19 mouse cellular contexts compared by ENCODE assay signal in genomic region chr1:151661684-151662439, GRCm38 (mm10).
A peak's percentile ranks its signal among the peaks of the same experiment; 100 is the strongest.
DNase-seq lines count a peak whose midpoint lies in the region; ATAC-seq and TF ChIP-seq lines count a peak whose summit lies in the region.
"Had no signal": no experiment of that assay in that cellular context is flagged by ENCODE, and none has a peak within 500 bp of the region (broad histone marks: within the 10 kb centered on the region; RNA-seq: fewer than 3 reads in every experiment).

No protein-coding gene starts in this region.

- no peak for TF ChIP-seq EP300 in heart, adult 2 months (IDR thresholded peaks at IDR 0.05; ENCODE audit: insufficient read depth, low read depth, low read length)
- peak; percentile 6 to 48; a peak in 2 of 4 replicates for TF ChIP-seq EP300 in MEL (IDR thresholded peaks at IDR 0.05; ENCODE audit: low read depth in 1 of 2, low read length in 2 of 2)

- H3K4me1 ChIP-seq in heart, adult 2 months (ENCODE audit: control insufficient read depth, insufficient read depth, low read length) = peaks cover 15% of the 10 kb centered on the region
- H3K4me1 ChIP-seq in MEL (ENCODE audit: control insufficient read depth in 1 of 2, insufficient read depth in 2 of 2, low read length in 2 of 2) = peaks cover 12 to 43% of the 10 kb centered on the region in 2 experiments
- H3K4me1 ChIP-seq in brown adipose tissue, adult 24 weeks (ENCODE audit: control insufficient read depth, insufficient read depth, insufficient read length, low read length) = peaks cover 4% of the 10 kb centered on the region

- peak overlapping the region; percentile 21 for H3K27ac ChIP-seq in heart, adult 2 months
- no peak overlapping the region; the same call in 1 of the 2 replicates for H3K27ac ChIP-seq in MEL (ENCODE audit: control insufficient read depth, low read depth, low read length)
- peak overlapping the region; percentile 45; the same call in 1 of the 2 replicates for H3K27ac ChIP-seq in brown adipose tissue, adult 24 weeks (replicated peaks; ENCODE audit: low read depth, low read length)
- H3K27ac ChIP-seq: embryonic facial prominence, embryonic 13.5 days; forebrain, embryonic 15.5 days; hindbrain, embryonic 13.5 days; kidney, embryonic 15.5 days; liver, embryonic 14.5 days; lung, embryonic 15.5 days had no signal

- TF ChIP-seq RAD21 in MEL (IDR thresholded peaks at IDR 0.05; ENCODE audit: low read depth, low read length) = no peak

- DNase-seq in heart, adult 2 months = peak in 1 of 2 experiments; percentile 28
- no peak for DNase-seq in heart, postnatal 14 days
- DNase-seq in MEL (ENCODE audit: low read depth, low spot score) = peak; percentile 71
- no peak for DNase-seq in layer of hippocampus, adult 18-20 months (ENCODE audit: low spot score in 2 of 2)
- DNase-seq in adrenal gland, postnatal 4 days (ENCODE audit: low spot score in 2 of 2) = no peak
- DNase-seq: adrenal gland, postnatal 14 days; B cell, adult 2 months; cerebellum, postnatal 10 days; layer of hippocampus, postnatal 36 days; midbrain, embryonic 14.5 days had no signal

- no peak for TF ChIP-seq POLR2A in heart, adult 2 months (IDR thresholded peaks at IDR 0.05; ENCODE audit: insufficient read depth, low read depth, low read length)
- no peak for TF ChIP-seq POLR2A in MEL (IDR thresholded peaks at IDR 0.05; ENCODE audit: control insufficient read depth in 1 of 2, insufficient read depth in 1 of 2, low read depth in 1 of 2, low read length in 2 of 2, poor library complexity in 1 of 2)

- H3K36me3 ChIP-seq in heart, adult 2 months (ENCODE audit: control insufficient read depth, insufficient read depth, low read length) = no peaks in the 10 kb centered on the region
- peaks cover 0 to 37% of the 10 kb centered on the region in 2 experiments; a peak in 2 of 4 replicates for H3K36me3 ChIP-seq in MEL (ENCODE audit: control insufficient read depth in 1 of 2, insufficient read depth in 2 of 2, low read length in 2 of 2)
- H3K36me3 ChIP-seq: embryonic facial prominence, embryonic 13.5 days; forebrain, embryonic 15.5 days; hindbrain, embryonic 13.5 days; kidney, embryonic 15.5 days; lung, embryonic 15.5 days had no signal

- 75% methylated on average over 7 of the region's 7 CpGs for WGBS in heart, adult 2 months

- ATAC-seq in megakaryocyte, adult 5-6 weeks (ENCODE audit: poor library complexity, severe bottlenecking) = peak; percentile 61
- ATAC-seq: forebrain, embryonic 15.5 days had no signal

- intact Hi-C loops in heart, adult 2 months (cut with DNase I) = loop anchor here (5.0 kb wide), 1 partner anchor 40 kb away; no protein-coding TSS in a partner anchor
- intact Hi-C loops in heart, postnatal 14 days (cut with DNase I) = loop anchor here (2.0 kb wide), 1 partner anchor 15 kb away; no protein-coding TSS in a partner anchor

- H3K79me2 ChIP-seq in heart, adult 2 months (replicated peaks; ENCODE audit: control insufficient read depth, insufficient read depth, low read length) = no peaks in the 10 kb centered on the region
- H3K79me2 ChIP-seq in MEL (ENCODE audit: control insufficient read depth, insufficient read depth, low read length, poor library complexity) = no peaks in the 10 kb centered on the region

- no peaks in the 10 kb centered on the region for H3K9me3 ChIP-seq in MEL (replicated peaks; ENCODE audit: insufficient read depth, low read length)
- H3K9me3 ChIP-seq: embryonic facial prominence, embryonic 13.5 days; forebrain, embryonic 15.5 days; hindbrain, embryonic 13.5 days; kidney, embryonic 15.5 days; lung, embryonic 15.5 days; megakaryocyte, embryonic 14.5 days had no signal

- TF ChIP-seq CTCF in heart, adult 2 months (IDR thresholded peaks at IDR 0.05) = no peak
- TF ChIP-seq CTCF in MEL (IDR thresholded peaks at IDR 0.05 in 2 of 3, conservative IDR thresholded peaks at IDR 0.05 in 1 of 3; ENCODE audit: control insufficient read depth in 1 of 3, insufficient read depth in 1 of 3, low read depth in 2 of 3, low read length in 3 of 3, poor library complexity in 1 of 3, severe bottlenecking in 1 of 3) = no peak

- H3K9ac ChIP-seq in heart, adult 2 months (ENCODE audit: low read depth, low read length) = no peak overlapping the region
- H3K9ac ChIP-seq in MEL (ENCODE audit: control insufficient read depth, low read depth, low read length, poor library complexity, severe bottlenecking) = no peak overlapping the region
- H3K9ac ChIP-seq: embryonic facial prominence, embryonic 13.5 days; forebrain, embryonic 15.5 days; hindbrain, embryonic 13.5 days; kidney, embryonic 15.5 days; liver, embryonic 14.5 days; lung, embryonic 15.5 days had no signal

- H3K27me3 ChIP-seq in heart, adult 2 months (ENCODE audit: control insufficient read depth, insufficient read depth, low read length) = no peaks in the 10 kb centered on the region
- no peaks in the 10 kb centered on the region for H3K27me3 ChIP-seq in MEL (ENCODE audit: control insufficient read depth in 1 of 2, insufficient read depth in 2 of 2, low read length in 2 of 2)
- H3K27me3 ChIP-seq: embryonic facial prominence, embryonic 13.5 days; forebrain, embryonic 15.5 days; hindbrain, embryonic 13.5 days; kidney, embryonic 15.5 days; lung, embryonic 15.5 days had no signal

- H3K4me3 ChIP-seq in heart, adult 2 months = no peak overlapping the region
- no peak overlapping the region for H3K4me3 ChIP-seq in MEL (ENCODE audit: control insufficient read depth in 1 of 2, insufficient read depth in 1 of 2, low read depth in 2 of 2, low read length in 2 of 2)
- H3K4me3 ChIP-seq in brown adipose tissue, adult 24 weeks (ENCODE audit: insufficient read depth, low read depth, low read length) = no peak overlapping the region
- H3K4me3 ChIP-seq: embryonic facial prominence, embryonic 13.5 days; forebrain, embryonic 15.5 days; hindbrain, embryonic 13.5 days; kidney, embryonic 15.5 days; lung, embryonic 15.5 days; megakaryocyte, embryonic 14.5 days had no signal

TF ChIP-seq in MEL, 35 proteins besides CTCF, POLR2A, EP300 and RAD21:
- TF ChIP-seq SIN3A (IDR thresholded peaks at IDR 0.05; ENCODE audit: low read length) (no peak), HCFC1 (IDR thresholded peaks at IDR 0.05; ENCODE audit: low read depth, low read length) (no peak), ZMIZ1 (IDR thresholded peaks at IDR 0.05; ENCODE audit: low read depth, low read length) (no peak), POLR2AphosphoS5 (IDR thresholded peaks at IDR 0.05; ENCODE audit: borderline replicate concordance, low read depth, low read length) (no peak), TAL1 (IDR thresholded peaks at IDR 0.05; ENCODE audit: low read length) (peak; percentile 32; the same call in 1 of the 2 replicates), GATA1 (IDR thresholded peaks at IDR 0.05; ENCODE audit: low read depth, low read length) (0 out of 2 replicates have a peak, but pooled peaks have one; percentile 26), MXI1 (IDR thresholded peaks at IDR 0.05; ENCODE audit: low read depth, low read length) (no peak), POLR2AphosphoS2 (IDR thresholded peaks at IDR 0.05; ENCODE audit: low read length) (no peak), NELFE (IDR thresholded peaks at IDR 0.05; ENCODE audit: low read depth, low read length) (no peak), RCOR1 (IDR thresholded peaks at IDR 0.05; ENCODE audit: low read depth, low read length) (no peak), MEF2A (IDR thresholded peaks at IDR 0.05; ENCODE audit: extremely low read depth, insufficient replicate concordance, low read depth, low read length, poor library complexity, severe bottlenecking) (no peak), MYB (IDR thresholded peaks at IDR 0.05; ENCODE audit: low read depth, low read length) (no peak), ETS1 (IDR thresholded peaks at IDR 0.05; ENCODE audit: low read depth, low read length) (no peak)
